In the genomic region with DNA sequence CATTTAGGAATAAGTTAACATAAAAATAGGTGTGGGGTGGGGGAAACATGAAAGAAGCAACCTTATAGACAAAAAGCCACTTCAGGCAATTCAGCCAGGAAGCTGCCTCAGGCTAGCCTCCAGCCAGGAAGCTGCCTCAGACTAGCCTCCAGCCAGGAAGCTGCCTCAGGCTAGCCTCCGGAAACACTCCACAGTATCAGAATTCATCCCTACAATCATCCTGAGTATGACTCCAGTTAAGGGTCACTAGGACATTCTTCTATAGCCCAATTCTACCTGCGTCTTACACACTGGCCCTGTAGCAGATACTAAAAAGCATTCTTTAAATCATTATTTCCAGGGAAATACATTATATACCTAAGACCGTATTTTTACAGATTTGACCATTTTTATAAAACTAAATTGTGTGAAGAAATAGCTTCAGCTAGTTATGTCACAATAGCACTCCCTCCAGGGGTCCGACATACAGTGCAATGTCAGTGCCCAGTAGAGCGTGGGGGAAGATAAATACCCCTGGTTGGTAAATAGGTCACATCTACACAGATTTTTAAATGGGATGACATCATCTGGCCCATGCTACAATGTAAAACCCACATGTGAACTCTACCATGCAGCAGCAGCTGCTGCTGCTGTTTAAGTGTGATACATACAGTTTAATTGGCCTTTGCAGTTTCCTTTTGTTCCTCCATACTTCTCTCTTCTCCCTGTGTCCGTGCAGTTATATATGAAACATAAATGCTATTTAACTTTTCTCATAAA, we compare ENCODE assay signal across 14 mouse cellular contexts. TPM values are rescaled to one million over a fixed set of nuclear protein-coding genes. Genes with fewer than 3 reads are reported as not detected.
DNase-seq lines count a peak whose midpoint lies in the region; ATAC-seq lines count a peak whose summit lies in the region.
"Had no signal": no experiment of that assay in that cellular context is flagged by ENCODE, and none has a peak within 500 bp of the region (broad histone marks: within the 10 kb centered on the region; RNA-seq: fewer than 3 reads in every experiment).

No protein-coding gene starts in this region.

- H3K36me3 ChIP-seq in neural tube, embryonic 11.5 days (ENCODE audit: control insufficient read depth, insufficient read depth, low read length), result no peaks in the 10 kb centered on the region
- no peaks in the 10 kb centered on the region for H3K36me3 ChIP-seq in neural tube, embryonic 15.5 days
- H3K36me3 ChIP-seq in embryonic facial prominence, embryonic 12.5 days, result no peaks in the 10 kb centered on the region
- no peaks in the 10 kb centered on the region for H3K36me3 ChIP-seq in midbrain, embryonic 11.5 days (ENCODE audit: control insufficient read depth, insufficient read depth, low read length)

- H3K9me3 ChIP-seq in neural tube, embryonic 11.5 days (ENCODE audit: control insufficient read depth, low read length), result no peaks in the 10 kb centered on the region
- no peaks in the 10 kb centered on the region for H3K9me3 ChIP-seq in neural tube, embryonic 15.5 days (replicated peaks)
- no peaks in the 10 kb centered on the region for H3K9me3 ChIP-seq in embryonic facial prominence, embryonic 12.5 days
- H3K9me3 ChIP-seq in midbrain, embryonic 11.5 days (ENCODE audit: control insufficient read depth, low read length), result no peaks in the 10 kb centered on the region

- H3K27ac ChIP-seq in neural tube, embryonic 11.5 days (ENCODE audit: low read depth, low read length), result no peak overlapping the region
- no peak overlapping the region for H3K27ac ChIP-seq in neural tube, embryonic 15.5 days (replicated peaks)
- H3K27ac ChIP-seq in embryonic facial prominence, embryonic 12.5 days, result no peak overlapping the region; the same call in 1 of the 2 replicates
- peak overlapping the region; percentile 67; the same call in 1 of the 2 replicates for H3K27ac ChIP-seq in midbrain, embryonic 11.5 days (ENCODE audit: low read depth, low read length)
- H3K27ac ChIP-seq: left cerebral cortex, adult 2 months had no signal

- ATAC-seq in neural tube, embryonic 11.5 days (ENCODE audit: insufficient read depth, low FRiP score, low TSS enrichment), result peak; percentile 60; the same call in 1 of the 2 replicates
- ATAC-seq in neural tube, embryonic 15.5 days (ENCODE audit: low FRiP score), result no peak
- ATAC-seq in embryonic facial prominence, embryonic 12.5 days (ENCODE audit: insufficient number of reproducible peaks, insufficient read depth, low FRiP score, low TSS enrichment), result peak; percentile 38; the same call in 1 of the 2 replicates
- ATAC-seq in midbrain, embryonic 11.5 days (ENCODE audit: low FRiP score), result peak; percentile 63
- no peak for ATAC-seq in erythroid progenitor cell, adult 5-6 weeks (replicated peaks; ENCODE audit: low FRiP score, poor library complexity, severe bottlenecking)
- ATAC-seq: intestine, postnatal 0 days; lung, postnatal 0 days had no signal

- 53% methylated on average over 6 of the region's 6 CpGs for WGBS in neural tube, embryonic 11.5 days
- WGBS in neural tube, embryonic 15.5 days, result 43% methylated on average over 6 of the region's 6 CpGs
- WGBS in embryonic facial prominence, embryonic 12.5 days, result 57% methylated on average over 6 of the region's 6 CpGs
- 31% methylated on average over 6 of the region's 6 CpGs for WGBS in midbrain, embryonic 11.5 days

- no peak overlapping the region for H3K9ac ChIP-seq in neural tube, embryonic 11.5 days (ENCODE audit: low read length)
- H3K9ac ChIP-seq in neural tube, embryonic 15.5 days (replicated peaks), result no peak overlapping the region
- H3K9ac ChIP-seq in embryonic facial prominence, embryonic 12.5 days, result no peak overlapping the region
- H3K9ac ChIP-seq in midbrain, embryonic 11.5 days (ENCODE audit: low read length), result no peak overlapping the region

- H3K4me3 ChIP-seq in neural tube, embryonic 11.5 days (ENCODE audit: low read depth, low read length), result no peak overlapping the region
- H3K4me3 ChIP-seq in neural tube, embryonic 15.5 days (replicated peaks), result no peak overlapping the region
- no peak overlapping the region for H3K4me3 ChIP-seq in embryonic facial prominence, embryonic 12.5 days
- no peak overlapping the region for H3K4me3 ChIP-seq in midbrain, embryonic 11.5 days (ENCODE audit: low read depth, low read length)
- H3K4me3 ChIP-seq: left cerebral cortex, adult 2 months had no signal

- no peak overlapping the region for H3K4me2 ChIP-seq in neural tube, embryonic 11.5 days (ENCODE audit: low read depth)
- H3K4me2 ChIP-seq in neural tube, embryonic 15.5 days, result no peak overlapping the region
- no peak overlapping the region for H3K4me2 ChIP-seq in embryonic facial prominence, embryonic 12.5 days (replicated peaks)
- H3K4me2 ChIP-seq in midbrain, embryonic 11.5 days, result no peak overlapping the region
- H3K4me2 ChIP-seq: liver, embryonic 11.5 days had no signal

- H3K4me1 ChIP-seq in neural tube, embryonic 11.5 days (ENCODE audit: control insufficient read depth, insufficient read depth, low read length), result no peaks in the 10 kb centered on the region
- H3K4me1 ChIP-seq in neural tube, embryonic 15.5 days, result peaks cover 12% of the 10 kb centered on the region; the same call in 1 of the 2 replicates
- H3K4me1 ChIP-seq in embryonic facial prominence, embryonic 12.5 days, result peaks cover 19% of the 10 kb centered on the region; the same call in 1 of the 2 replicates
- peaks cover 20% of the 10 kb centered on the region for H3K4me1 ChIP-seq in midbrain, embryonic 11.5 days (ENCODE audit: control insufficient read depth, insufficient read depth, low read length)

- no peak for DNase-seq in neural tube, embryonic 11.5 days (ENCODE audit: low spot score)
- DNase-seq in midbrain, embryonic 11.5 days (ENCODE audit: low spot score, missing footprints), result peak; percentile 87
- DNase-seq in retina, postnatal 1 day, result peak; percentile 84
- no peak for DNase-seq in MN1 (ENCODE audit: low spot score)
- DNase-seq: adrenal gland, postnatal 36 days; heart, postnatal 14 days had no signal

- H3K27me3 ChIP-seq in neural tube, embryonic 11.5 days (ENCODE audit: control insufficient read depth, insufficient read depth, low read length), result no peaks in the 10 kb centered on the region
- no peaks in the 10 kb centered on the region for H3K27me3 ChIP-seq in neural tube, embryonic 15.5 days (replicated peaks)
- H3K27me3 ChIP-seq in embryonic facial prominence, embryonic 12.5 days, result no peaks in the 10 kb centered on the region
- no peaks in the 10 kb centered on the region for H3K27me3 ChIP-seq in midbrain, embryonic 11.5 days (ENCODE audit: control insufficient read depth, insufficient read depth, low read length)
- H3K27me3 ChIP-seq: CH12.LX had no signal

RNA-seq across cellular contexts. Expression of gene Lix1, which starts 6.4 kb away (rescaled TPM):
- 12.4 and 14.7 TPM in 2 replicates for polyA plus RNA-seq in neural tube, embryonic 11.5 days (2014; fragmentation: Nextera tagmentation; extraction: Ambion mirVana)
- polyA plus RNA-seq in neural tube, embryonic 15.5 days (2015; fragmentation: Nextera tagmentation; extraction: Ambion mirVana), result 18.3 and 18.7 TPM in 2 replicates
- 50.3 and 50.9 TPM in 2 replicates for polyA plus RNA-seq in embryonic facial prominence, embryonic 12.5 days (2016; fragmentation: Nextera tagmentation; extraction: Ambion mirVana)
- 46.9 and 54.6 TPM in 2 replicates for polyA plus RNA-seq in midbrain, embryonic 11.5 days (2014; fragmentation: Nextera tagmentation; extraction: Ambion mirVana)
- total RNA-seq in erythroid progenitor cell, adult 5-6 weeks (2015; ENCODE audit: low replicate concordance), result not detected in 2 replicates
- not detected in 2 replicates for total RNA-seq in erythroid progenitor cell, adult 5-6 weeks (2017; ENCODE audit: low replicate concordance)

RNA-seq across cellular contexts. Expression of gene Riok2, which starts 34.8 kb away (rescaled TPM):
- polyA plus RNA-seq in neural tube, embryonic 11.5 days (2014; fragmentation: Nextera tagmentation; extraction: Ambion mirVana), result 25.7 and 31.3 TPM in 2 replicates
- 22.6 and 26.4 TPM in 2 replicates for polyA plus RNA-seq in neural tube, embryonic 15.5 days (2015; fragmentation: Nextera tagmentation; extraction: Ambion mirVana)
- 33.0 and 33.5 TPM in 2 replicates for polyA plus RNA-seq in embryonic facial prominence, embryonic 12.5 days (2016; fragmentation: Nextera tagmentation; extraction: Ambion mirVana)
- 31.7 and 33.0 TPM in 2 replicates for polyA plus RNA-seq in midbrain, embryonic 11.5 days (2014; fragmentation: Nextera tagmentation; extraction: Ambion mirVana)
- 1.7 and 8.6 TPM in 2 replicates for total RNA-seq in erythroid progenitor cell, adult 5-6 weeks (2015; ENCODE audit: low replicate concordance)
- total RNA-seq in erythroid progenitor cell, adult 5-6 weeks (2017; ENCODE audit: low replicate concordance), result 10.8 and 13.2 TPM in 2 replicates

Comparison
In these comparisons a context has a peak if more than half of its experiments do, and no peak if none do; other contexts are left out.
1. ATAC-seq: peak in neural tube, embryonic 11.5 days (single experiment), embryonic facial prominence, embryonic 12.5 days (single experiment) and midbrain, embryonic 11.5 days (single experiment); none in neural tube, embryonic 15.5 days (single experiment) and erythroid progenitor cell, adult 5-6 weeks (single experiment).
2. DNase-seq: peak in midbrain, embryonic 11.5 days (single experiment) and retina, postnatal 1 day (single experiment); none in neural tube, embryonic 11.5 days (single experiment) and MN1 (single experiment).